Mouse (Mus musculus) adrenal gland, adult (tissue): ENCODE data around the gene Gimap8.

Experiments
- DNase-seq, 2 experiments: peaks; one replicate each; pipeline ENCODE4 v3.0.0; 2022 to 2023; ENCODE audit warnings: low spot score in 1 of 2; ENCODE audit not compliant: inconsistent age in 2 of 2

Gimap8 gene

DNA sequence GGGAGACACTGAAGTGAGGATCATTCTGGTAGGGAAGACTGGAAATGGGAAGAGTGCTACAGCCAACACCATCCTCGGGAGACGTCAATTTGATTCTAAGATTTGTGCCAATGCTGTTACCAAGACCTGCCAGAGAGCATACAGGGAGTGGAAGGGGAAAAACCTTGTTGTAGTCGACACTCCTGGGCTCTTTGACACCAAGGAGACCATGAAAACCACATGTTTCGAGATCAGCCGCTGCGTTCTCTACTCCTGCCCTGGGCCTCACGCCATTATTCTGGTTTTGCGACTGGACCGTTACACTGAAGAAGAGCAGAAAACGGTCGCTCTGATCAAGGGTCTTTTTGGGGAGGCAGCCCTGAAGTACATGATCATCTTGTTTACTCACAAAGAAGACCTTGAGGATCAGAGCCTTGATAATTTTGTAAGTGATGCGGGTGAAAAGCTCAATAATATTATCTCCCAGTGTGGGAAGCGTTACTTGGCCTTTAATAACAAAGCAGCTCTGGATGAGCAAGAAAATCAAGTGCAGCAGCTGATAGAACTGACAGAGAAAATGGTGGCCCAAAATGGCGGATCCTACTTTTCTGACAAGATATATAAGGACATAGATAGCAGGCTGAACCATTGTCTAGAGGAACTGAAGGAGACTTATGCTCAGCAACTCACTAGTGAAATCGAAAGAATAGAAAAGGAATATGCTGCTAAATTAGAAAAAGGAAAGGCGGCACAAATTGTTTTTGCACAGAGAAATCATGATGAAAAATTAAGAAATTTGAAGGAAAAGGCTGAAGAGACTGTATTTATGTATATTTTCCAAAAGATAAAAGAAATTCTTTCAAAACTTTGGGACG lies 30.7 kb downstream of the Gimap8 start:
- DNase-seq = peak in 1 of 2 experiments; percentile 17

- no peak for DNase-seq
These were observed 31.4 kb downstream of the Gimap8 start for GRCm38 (mm10) chr6:48678391-48678790.

DNA sequence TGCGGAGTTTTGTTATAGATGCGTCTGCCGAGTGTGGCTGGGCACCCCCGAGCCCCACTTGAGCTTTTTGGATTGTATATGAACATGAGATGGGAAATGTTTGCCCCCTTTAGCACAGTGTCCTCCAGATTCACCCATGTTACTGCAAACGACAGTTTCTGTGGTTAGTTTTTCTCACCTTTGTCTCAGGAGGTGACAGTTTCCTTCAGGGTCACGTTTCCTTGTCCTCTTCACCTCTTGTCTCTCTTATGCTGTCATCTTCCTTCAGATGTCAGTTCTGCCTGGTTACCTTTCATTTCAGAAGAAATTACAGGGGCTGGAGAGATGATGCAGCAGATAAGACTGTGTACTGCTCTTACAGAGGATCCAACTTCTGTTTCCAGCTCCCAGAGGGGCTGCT lies 32.7 kb downstream of the Gimap8 start:
- DNase-seq = peak in 1 of 2 experiments; percentile 16

DNA sequence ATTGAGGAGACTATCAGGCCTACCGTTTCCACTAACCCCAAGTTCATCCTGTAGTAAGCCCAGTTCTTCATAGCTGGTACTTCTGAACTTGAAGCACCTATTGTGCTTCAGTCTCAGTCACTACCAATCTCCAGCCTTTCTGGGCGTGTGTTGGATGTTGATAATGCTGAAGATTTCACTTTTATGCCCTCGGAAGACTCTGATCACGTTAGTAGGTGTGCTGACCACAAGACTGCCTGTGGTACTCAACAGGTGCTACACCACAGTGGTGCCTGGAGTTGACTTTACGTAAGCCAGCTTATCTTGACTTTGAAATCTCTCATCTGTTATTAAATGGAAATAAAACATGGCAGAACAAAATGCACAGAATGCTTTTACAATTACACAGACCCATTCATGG lies 33.4 kb downstream of the Gimap8 start:
- DNase-seq = peak in 1 of 2 experiments; percentile 14

DNA sequence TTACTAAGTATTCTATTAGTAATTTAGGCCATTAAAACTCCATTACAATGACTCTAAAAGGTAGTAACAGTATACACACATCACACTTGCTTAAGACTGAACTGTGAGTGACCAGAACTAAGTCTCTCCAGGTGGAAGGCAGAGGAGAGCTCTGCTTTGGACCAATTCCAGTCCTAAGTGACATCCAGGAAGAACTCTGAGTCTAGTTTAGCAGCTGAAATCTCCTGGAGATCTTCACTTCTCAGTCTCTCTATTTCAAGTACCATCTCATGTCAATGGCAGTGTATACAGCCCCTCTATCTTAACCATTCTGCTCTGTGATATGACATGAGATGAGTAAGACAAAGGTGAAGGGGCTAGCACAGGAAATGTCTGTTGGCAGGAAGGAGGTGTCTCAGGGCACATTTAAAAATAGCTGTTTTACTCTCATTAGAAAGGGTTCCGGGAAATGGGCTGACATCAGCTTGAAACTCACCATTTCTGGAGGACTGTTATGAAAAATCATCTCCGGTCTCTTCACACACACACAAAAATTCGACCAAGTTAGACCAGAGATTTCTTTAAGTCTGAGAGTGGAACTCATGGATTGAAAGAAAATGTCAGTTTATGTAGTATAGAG lies 34.5 kb downstream of the Gimap8 start:
- peak in 1 of 2 experiments; percentile 63 for DNase-seq

DNA sequence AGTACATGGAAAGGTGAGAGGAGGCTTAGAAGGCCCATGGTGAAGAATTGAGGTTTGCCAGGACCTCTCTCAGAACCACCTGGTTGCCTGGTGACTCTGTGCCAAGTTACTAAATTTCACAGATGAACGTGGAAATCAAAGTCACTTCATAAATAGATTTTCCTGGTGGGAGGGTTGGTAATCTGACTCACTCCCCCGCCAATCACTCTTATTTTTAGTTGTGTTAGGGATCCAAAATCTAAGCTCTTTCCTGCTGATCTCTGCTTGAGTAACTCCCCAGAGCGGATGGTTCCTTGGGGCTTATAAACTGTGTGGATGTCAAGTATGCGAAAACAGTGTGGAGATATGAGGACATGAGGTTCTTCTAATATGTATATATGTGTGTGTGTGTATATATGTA lies 35.2 kb downstream of the Gimap8 start:
- peak in 1 of 2 experiments; percentile 32 for DNase-seq

DNA sequence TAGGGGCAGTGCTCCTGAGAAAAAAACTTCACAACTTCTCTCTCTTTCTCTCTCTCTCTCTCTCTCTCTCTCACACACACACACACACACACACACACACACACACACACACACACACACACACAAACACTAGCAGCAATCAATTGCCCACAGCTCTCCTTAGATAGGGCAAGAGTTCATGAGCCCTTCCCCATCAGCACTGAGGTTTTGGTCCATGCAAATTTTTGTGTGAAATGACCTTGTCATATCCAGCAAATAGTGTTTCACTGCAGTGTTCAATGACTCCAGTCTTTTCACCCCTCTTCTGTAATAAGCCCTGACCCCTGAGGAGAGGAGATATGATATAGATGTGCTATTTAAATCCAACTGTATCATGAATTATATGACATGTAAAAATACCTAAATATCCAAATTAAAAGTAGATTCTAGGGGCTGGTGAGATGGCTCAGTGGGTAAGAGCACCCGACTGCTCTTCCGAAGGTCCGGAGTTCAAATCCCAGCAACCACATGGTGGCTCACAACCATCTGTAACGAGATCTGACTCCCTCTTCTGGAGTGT lies 36.3 kb downstream of the Gimap8 start:
- DNase-seq = peak in 1 of 2 experiments; percentile 13

DNA sequence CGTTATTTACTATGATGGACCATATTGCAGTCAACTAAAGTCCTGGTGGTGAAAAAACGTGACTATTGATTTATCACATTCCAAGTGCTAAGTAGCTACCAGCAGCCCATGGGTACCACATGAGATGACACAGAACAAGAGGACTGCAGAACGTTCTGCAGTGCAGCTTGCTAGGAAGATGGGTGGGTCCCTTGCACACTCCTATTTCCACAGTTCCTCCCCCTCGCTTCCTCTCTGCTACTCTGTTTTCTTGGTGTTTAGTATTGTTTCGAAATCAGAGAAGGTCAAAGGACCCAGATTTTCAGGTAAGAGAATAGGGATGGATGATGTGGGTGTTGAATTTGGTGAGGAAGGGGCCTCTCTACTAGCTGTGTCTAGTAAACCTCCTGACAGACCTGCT lies 37.3 kb downstream of the Gimap8 start, which contains the start of gene Gimap4:
Gimap4 (plus strand) TSS at position 231 of the 400 bp plus-strand sequence.
- DNase-seq = peak in 1 of 2 experiments; percentile 51

DNA sequence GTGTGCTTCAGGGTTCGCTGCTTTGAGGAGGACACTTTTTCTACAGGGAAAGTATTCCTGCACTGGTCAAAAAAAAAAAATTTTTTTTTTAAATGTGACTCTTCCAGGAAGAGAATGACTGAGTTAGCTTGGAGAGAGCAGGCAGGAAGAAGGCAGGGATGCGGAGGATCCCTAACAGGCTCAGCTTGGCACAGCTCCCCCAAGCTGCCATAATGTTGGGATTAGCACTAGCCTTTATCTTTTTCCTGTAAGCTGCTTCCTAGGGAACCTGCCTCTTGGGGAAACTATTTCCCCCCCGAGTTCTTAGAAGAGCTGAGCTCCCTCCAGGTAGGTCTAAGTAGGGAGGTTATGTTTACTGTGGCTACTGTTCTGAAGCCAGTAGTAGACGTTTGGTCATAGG lies 37.8 kb downstream of the Gimap8 start:
- DNase-seq = no peak

DNA sequence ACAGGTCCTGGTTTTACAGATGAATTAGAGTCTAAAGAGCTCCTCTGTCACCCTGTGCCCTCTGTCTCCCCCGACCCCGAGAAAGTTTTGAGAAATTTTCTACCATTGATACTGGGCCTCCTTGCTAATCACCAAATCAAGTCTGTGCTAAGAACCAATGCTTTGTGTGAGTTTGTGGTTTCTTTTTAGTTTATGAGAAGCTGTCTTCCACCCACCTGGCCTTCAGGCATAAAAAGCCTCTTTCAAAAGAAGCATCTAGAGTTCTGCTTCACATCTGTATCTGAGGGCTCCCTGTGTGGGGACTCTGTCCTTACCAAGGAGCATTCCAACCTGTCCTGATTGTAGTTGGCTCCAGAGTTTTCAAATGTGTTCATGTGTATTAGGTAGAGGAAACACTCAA lies 38.2 kb downstream of the Gimap8 start:
- no peak for DNase-seq

GRCm38 (mm10) chr6:48685694-48686665 lies 38.9 kb downstream of the Gimap8 start:
- peak in 1 of 2 experiments; percentile 29 for DNase-seq

GRCm38 (mm10) chr6:48687077-48687476 lies 40.0 kb downstream of the Gimap8 start:
- peak in 1 of 2 experiments; percentile 60 for DNase-seq

DNA sequence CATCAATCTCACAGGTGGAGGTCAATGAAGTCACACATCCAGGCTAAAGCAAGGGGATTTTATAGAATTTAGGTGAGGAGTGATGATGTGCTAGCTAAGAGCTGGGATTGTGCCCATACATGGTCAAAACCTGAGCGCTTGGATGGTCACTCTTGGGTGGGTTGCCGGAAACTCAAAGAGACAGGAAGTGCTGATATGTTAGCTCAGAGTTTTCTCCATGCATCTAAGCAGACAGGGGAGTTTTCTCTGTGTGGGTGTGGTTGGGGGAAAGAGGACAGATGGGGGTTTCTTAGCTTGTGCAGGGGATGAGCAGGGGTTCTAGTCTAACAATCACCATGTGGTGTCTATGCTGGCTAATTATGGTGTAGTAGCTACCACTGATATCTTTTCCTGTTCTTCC lies 42.3 kb downstream of the Gimap8 start:
- peak in 1 of 2 experiments; percentile 30 for DNase-seq

DNA sequence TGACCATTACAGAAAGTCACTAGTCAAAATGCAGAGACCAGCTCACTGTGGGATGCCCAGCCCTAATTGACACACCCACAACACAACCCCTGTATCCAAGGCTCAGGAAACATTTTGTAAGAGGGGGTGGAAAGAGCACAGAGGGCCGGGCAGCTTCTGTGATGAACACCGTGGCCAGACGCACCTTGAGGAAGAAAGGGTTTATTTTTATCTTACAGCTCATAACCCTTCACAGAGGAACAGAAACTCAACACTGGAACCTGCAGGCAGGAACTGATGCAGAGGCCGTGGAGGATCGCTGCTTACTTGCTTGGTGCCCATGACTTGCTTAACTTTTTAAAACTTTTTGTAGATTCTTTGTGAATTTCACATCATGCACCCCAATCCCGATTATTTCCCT lies 45.9 kb downstream of the Gimap8 start:
- no peak for DNase-seq

- no peak for DNase-seq
These were observed 50.0 kb downstream of the Gimap8 start for GRCm38 (mm10) chr6:48696830-48697554.

- DNase-seq = no peak
These were observed 50.5 kb downstream of the Gimap8 start for GRCm38 (mm10) chr6:48697555-48697930.

DNA sequence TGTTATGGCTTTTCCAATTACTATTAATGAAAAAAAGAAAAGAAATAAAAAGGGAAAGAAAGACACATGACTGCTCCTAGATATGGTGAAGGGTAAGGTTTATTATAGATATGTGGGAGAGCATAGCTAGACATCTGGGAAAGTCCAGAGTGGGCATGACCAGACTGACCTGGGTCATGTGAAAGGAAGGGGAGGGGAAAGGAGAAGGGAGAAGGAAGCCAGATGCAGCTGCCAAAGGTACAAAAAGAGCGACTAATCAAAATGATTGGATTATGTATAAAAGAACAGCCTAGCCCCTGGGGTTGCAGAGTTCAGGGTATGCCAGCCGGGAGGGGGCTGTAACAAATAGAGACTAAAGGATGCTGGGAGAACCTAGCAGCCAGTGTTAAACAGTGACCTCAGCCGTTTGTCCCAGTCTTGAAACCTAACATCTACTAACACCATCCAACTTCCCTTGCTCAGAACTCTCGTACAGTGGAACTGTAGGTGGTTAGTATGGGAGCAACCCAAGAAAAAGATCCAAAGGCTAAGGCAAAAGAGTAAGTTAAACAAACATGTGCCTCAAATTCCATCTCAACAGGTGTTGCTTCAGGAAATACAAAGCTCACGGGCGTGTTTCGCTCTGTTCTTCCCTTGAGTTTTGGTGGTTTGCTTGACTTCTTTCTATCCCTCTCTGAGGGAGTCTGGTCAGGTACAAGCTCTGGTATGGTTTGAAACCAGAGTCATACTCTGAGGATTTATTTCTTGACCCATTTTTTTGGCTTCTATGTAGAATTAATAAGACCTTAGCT lies 51.2 kb downstream of the Gimap8 start:
- no peak for DNase-seq

DNA sequence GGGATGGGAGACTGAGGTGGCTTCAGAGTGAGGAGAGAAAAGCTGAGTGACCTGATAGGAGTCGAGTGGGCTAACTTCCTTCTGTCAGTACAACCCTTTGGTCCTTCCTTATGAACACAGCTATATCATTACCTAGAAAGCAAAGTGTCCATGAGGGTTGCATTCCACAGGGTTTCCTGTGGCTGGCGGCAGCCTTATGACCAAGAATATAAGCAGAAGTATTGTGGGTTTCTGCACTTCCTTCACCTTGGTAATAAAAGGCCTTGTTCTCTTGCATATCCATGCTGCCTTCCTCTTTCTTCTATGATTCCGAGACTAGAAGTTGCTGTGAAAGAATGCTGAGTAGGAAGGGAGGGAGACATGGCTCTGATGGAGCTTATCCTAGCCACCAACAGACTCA lies 51.9 kb downstream of the Gimap8 start:
- DNase-seq = no peak
